Mouse (Mus musculus): ENCODE measurements around the gene Ttc7.

DNA sequence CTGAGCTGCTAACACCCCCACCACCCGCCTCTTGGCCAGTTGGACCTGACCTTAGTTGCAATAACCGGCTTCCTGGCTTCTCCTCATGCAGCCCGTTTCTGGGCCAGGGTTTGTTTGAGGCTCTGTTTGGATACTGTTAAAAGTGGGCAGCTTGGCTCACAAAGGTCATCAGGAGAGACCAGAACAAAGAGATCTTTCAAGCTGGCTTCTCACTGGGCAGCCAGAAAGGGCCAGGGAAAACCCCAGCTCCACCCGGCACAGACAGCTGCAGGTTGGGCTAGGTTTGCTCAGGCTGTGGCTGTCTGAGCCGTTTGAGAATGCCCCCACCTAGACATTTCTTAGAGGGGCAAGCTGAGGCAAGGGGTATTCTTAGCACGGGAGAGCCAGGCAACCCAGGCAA is 34.6 kb downstream of the Ttc7 start:
- TF ChIP-seq CTCF (IDR thresholded peaks at IDR 0.05; ENCODE audit: borderline replicate concordance, insufficient read depth, low read length) = no peak
- no peak for TF ChIP-seq POLR2A (IDR thresholded peaks at IDR 0.05; ENCODE audit: low read depth, low read length)

Measured in embryonic fibroblast, embryonic 13.5 days (primary cell).